Mouse (Mus musculus) left cerebral cortex, adult 9 months (tissue): ENCODE data around the gene Lamtor4.
A peak's percentile ranks its signal among the peaks of the same experiment; 100 is the strongest.
"Not testable (repeated sequence)": the region's sequence is repeated elsewhere in the genome, so short reads cannot be mapped to it uniquely, and the experiment has no call there.

Source experiments
- DNase-seq, 2 experiments: peaks; one replicate each; pipeline ENCODE4 v3.0.0; 2022; ENCODE audit warnings: low spot score in 2 of 2

Lamtor4 gene

DNA sequence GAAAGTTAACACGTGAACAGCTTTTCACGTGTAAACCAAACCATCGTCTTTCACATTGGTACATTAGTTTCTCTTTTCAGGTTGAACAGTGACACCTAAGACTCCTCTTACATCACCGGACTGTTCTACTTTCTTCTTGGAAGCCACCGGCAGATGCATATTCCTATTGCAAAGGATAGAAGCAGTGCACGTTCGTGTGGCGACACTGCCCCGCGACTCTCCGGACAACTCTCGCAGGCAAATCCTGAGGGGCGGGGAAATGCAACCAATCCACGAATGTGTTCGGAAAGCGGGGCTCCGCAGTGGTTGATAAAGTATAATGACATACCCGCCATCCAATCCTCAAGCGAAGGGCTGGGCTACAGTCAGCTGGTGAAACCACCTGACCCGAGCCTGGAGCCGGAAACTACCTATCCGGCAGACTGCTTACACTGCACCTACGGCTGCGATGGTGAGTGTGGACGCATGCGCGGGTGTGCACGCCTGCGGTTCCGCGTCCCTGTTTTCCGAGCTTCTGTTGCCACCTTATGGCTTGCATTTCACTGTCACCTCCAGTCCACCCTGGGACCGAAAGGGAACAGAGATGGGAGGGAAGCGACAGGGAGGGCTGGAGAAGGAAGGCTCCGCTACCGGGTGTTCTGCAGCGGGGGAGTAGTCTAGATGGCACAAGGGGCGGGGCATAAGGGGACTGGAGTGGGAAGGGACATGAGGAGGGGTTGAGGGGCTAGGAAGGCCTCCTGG lies at the start of gene Lamtor4:
TSS of gene Lamtor4 (plus strand) at position 130 of the 741 bp plus-strand sequence.
- peak; percentile 96 to 98 for DNase-seq

- no peak for DNase-seq
Measured at GRCm38 (mm10) chr5:138207253-138207652, 48.0 kb upstream of the Lamtor4 start.

DNA sequence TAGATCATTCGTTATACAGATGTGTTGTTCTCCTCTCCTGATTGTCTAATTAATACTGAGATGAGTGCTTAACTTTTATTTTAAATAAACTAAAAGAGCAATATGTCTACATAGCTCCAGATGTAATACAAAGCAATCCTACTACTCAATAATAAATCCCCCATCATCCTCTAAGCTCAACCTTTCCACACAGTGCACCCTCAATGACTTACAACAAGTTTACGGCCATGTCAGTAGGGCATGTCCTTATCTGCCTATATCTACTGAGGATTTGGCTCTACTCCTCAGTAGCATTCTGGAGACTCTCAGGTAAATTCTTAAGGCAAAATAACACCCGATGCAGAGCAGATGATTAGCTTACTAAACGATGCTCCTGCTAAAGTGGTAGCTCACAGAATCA lies 47.4 kb upstream of the Lamtor4 start:
- DNase-seq: no peak

DNA sequence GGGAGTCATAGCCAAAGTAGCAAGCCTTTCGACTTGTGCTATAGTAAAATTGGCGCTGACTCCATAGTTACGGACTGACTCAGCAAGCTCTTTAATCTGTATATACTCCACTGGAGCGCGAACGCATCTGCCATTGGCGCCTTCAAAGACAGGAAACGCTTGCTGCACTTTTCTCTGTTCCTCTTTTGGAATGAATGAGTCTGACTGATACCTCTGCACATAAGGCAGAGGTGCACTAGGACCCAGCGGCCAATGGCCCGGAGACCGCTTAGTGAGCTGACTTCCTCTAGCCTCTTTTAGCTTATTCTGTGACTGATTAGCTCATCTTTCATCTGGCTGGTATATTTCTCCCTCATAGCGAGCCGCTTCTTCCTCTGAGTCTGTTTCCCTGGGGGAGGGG lies 38.6 kb upstream of the Lamtor4 start:
- not testable (repeated sequence) for DNase-seq

- no peak for DNase-seq
Measured at GRCm38 (mm10) chr5:138219864-138220263, 35.4 kb upstream of the Lamtor4 start.

DNA sequence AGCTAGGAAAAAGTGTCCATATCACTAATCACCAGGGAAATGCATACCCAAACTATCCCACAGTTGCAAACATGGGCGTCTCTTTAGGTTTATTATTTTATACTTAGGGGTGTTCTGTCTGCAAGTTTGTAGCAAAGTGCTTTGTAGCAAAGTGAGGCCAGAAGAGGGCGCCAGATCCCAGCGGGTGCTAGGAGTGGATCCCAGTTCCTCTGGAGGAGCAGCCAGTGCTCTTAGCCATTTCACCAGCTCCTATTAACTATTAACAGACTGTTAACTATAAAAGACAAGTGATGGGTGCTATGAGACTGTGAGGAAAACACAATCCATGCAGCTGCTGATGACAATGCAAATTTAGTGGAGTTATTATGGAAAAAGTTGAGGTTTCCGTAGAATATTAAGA lies 33.2 kb upstream of the Lamtor4 start:
- peak; percentile 16 to 85 for DNase-seq

DNA sequence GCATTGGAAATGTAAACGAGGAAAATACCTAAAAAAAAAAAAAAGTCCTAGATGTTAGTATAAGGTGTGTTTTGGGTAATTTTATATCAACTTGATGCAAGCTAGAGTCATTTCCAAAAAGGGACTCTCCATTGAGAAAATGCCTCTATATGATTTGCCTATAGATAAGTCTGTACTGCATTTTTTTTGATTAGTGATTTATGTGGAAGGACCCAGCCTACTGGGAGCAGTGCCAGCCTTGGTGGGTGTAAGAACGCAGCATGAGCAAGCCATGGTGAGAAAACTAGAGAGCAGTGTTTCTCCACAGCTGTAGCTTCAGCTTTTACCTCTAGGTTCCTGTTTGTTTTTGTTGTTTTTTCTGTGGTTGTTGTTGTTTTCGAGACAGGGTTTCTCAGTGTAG lies 32.0 kb upstream of the Lamtor4 start:
- DNase-seq: no peak

DNA sequence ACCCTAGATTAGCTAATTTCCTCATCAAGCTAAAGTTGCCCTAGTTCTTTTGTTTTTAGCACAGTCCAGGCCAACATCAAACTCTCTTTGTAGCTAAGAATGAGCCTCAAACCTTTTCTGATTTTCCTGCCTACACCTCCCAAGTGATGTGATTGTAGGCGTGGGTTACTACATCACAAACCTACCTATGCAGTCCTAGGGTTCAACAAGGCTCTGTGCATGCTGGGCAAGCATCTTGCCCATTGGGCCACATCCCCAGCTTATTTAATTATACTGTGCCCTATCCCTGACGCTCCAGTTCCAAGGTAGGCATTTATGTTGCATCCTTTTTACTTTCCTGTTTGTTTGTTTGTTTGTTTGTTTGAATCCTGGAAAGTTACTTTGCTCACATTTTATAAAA lies 29.6 kb upstream of the Lamtor4 start, which contains the start of gene Nxpe5:
TSS of gene Nxpe5 (plus strand) at position 199 of the 400 bp plus-strand sequence.
- DNase-seq: no peak

- DNase-seq: no peak
Measured at GRCm38 (mm10) chr5:138226491-138226890, 28.8 kb upstream of the Lamtor4 start.

DNA sequence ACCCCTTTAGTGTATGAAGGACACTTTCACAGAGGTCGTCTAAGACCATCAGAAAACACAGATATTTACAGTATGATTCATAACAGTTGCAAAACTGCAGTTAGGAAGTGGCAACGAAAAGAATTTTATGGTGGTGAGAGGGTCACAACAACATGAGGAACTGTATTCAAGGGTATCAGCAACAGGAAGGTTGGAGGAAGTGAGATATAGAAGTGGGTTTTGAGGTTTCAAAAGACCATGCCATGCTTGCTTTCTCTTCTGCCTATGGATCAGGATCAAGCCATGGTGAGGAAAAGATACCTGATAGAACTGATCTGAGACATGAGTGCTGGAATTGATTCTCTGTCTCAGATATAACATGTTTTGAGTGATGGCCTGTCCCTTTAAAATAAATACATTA lies 27.9 kb upstream of the Lamtor4 start:
- DNase-seq: no peak

- no peak for DNase-seq
Measured at GRCm38 (mm10) chr5:138228026-138228425, 27.3 kb upstream of the Lamtor4 start.

GRCm38 (mm10) chr5:138229511-138229910 lies 25.8 kb upstream of the Lamtor4 start:
- no peak for DNase-seq

- DNase-seq: no peak
Measured at GRCm38 (mm10) chr5:138233778-138234177, 21.5 kb upstream of the Lamtor4 start.

DNA sequence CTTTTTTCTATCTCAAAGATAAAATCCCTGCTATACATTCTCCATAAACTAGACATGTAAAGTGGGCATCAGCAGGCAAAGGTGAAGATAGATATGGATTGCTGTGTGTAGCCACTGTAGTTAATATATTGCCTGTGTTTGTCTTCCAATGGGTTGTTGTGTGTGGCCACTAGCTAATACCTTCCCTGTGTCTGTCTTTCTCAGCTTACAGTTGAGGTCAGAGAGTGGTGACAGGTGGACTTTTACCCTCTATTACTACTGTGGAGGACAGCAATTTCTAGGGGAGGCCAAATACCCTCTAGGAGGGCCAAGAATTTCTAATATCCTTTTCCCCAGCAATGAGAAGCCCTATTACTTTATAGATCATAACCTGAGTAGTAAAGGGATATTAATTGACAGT lies 21.1 kb upstream of the Lamtor4 start:
- DNase-seq: no peak

- no peak for DNase-seq
Measured at GRCm38 (mm10) chr5:138241511-138241910, 13.8 kb upstream of the Lamtor4 start.

DNA sequence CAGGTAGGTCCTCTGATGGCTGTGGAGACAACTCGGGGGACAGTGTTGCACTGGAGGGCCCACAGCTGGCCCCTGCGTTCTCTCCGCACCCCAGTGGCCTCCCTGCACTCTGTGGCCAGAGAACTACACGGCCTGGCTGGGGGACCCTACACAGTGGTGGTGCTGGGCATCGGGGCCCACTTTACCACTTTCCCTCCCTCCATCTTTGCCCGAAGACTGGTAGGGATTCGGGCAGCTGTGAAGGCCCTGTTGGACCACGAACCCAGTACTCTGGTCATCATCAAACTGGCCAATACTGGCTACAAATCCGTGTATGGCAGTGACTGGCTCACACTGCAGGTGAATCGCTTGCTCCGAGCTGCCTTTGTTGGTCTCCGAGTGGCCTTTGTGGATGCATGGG lies 4.1 kb upstream of the Lamtor4 start:
- DNase-seq: no peak

DNA sequence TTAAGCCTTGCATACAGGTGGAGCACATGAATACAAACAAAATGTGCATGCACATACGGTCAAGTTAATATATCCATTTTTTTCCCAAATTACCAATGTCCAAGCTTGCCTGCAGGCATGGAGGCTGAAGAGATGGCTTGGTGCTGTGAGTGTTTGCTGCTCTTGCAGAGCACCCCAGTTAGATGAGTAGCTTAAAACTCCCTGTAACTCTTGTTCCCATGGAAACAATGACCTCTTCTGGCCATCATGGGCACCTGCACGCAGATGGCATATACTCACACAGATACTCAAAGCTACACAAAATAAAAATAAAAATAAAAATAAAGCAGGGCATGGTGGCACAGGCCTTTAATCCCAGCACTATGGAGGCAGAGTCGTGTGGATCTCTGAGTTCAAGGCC lies 2.2 kb upstream of the Lamtor4 start:
- DNase-seq: no peak

- no peak for DNase-seq
Measured at GRCm38 (mm10) chr5:138256094-138256467, 799 bp downstream of the Lamtor4 start.

- no peak for DNase-seq
Measured at GRCm38 (mm10) chr5:138256966-138257584, 1.8 kb downstream of the Lamtor4 start.

DNA sequence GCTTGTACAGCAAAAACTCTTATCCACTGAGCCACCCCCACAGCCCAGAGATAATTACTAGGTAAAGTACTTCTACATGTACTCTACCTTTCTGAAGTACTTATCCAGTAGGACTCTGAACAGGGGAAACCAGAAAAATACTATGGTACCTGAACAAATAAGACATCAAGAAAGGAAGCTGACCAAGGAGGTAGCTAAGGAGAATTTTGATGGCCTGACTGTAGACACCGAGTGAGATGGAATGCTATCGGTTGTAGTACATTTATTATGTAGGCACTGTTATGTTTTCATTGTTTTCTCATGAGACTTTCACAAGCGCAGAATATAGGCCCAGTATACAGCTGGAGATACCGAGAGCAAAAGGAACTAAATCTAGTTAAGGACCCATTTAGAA lies 2.3 kb downstream of the Lamtor4 start:
- no peak for DNase-seq

DNA sequence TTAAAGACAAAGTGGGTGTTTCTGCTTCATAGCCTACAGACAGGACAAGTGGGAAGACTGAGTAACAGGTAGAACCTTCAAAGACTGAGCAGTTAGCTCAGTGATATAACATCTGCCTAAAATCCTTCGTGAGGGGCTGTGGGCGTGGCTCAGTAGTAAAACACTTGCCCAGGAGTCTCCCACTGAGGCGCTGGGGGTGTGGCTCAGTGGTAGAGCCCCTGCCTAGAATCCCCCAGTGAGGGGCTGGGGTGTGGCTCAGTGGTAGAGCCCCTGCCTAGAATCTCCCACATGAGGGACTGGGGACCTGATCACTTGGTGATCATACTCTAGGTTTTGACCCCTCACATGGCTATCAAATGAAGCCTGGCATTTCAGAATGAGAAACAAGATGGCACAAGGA lies 2.8 kb downstream of the Lamtor4 start:
- DNase-seq: no peak

- DNase-seq: no peak
Measured at GRCm38 (mm10) chr5:138258542-138258941, 3.3 kb downstream of the Lamtor4 start.

DNA sequence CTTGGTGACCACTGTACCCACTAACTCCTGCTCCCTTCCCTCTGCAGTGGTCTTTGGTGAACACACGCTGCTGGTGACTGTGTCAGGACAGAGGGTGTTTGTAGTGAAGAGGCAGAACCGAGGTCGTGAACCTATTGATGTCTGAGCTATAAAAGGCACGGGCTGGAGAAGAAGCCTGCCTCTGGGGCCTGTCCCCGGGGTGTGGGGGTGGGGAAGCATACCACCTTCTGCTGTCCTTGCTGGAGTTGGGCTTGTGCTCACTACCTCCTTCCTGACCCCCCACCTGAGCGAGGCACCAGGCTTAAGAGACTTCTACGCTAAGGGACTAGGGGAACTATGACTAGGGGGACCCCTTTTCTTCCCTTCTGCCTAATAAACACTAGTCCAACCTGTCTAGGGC lies 3.7 kb downstream of the Lamtor4 start:
- DNase-seq: no peak

- no peak for DNase-seq
Measured at GRCm38 (mm10) chr5:138260051-138260450, 4.8 kb downstream of the Lamtor4 start.
